8 mouse cellular contexts compared by ENCODE assay signal in the genomic region with DNA sequence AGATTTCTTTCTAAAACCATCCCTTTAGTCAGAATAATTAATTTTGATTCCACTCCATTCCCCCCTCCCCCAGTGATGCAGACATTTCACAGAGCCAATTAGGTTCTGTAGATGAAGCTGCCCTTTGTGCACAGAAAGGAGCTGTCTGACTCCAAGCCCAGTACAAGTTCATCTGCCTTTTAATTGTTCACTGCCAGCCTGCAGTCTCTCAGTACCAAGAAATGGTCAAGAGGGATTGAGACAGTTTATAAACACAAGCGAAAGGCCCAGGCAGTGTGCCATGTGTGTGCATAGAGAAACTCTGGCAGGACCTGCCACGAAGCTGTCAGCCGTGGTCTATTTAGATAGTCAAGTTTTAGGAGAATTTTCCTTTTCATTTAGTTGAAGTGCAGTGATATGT.
A peak's percentile ranks its signal among the peaks of the same experiment; 100 is the strongest.
DNase-seq lines count a peak whose midpoint lies in the region; ATAC-seq and TF ChIP-seq lines count a peak whose summit lies in the region.

No protein-coding gene starts in this region.

- no peak for TF ChIP-seq CTCF in heart, postnatal 0 days (IDR thresholded peaks at IDR 0.05; ENCODE audit: low read depth)

- TF ChIP-seq EP300 in heart, postnatal 0 days (IDR thresholded peaks at IDR 0.05; ENCODE audit: low read depth) = no peak

- no peak overlapping the region for H3K4me3 ChIP-seq in neural tube, embryonic 13.5 days
- no peak overlapping the region for H3K4me3 ChIP-seq in heart, postnatal 0 days (ENCODE audit: low read depth, low read length)
- no peak overlapping the region for H3K4me3 ChIP-seq in neural tube, embryonic 15.5 days (replicated peaks)

- H3K9ac ChIP-seq in neural tube, embryonic 13.5 days = no peak overlapping the region
- no peak overlapping the region for H3K9ac ChIP-seq in heart, postnatal 0 days (replicated peaks; ENCODE audit: low read depth, low read length)
- no peak overlapping the region for H3K9ac ChIP-seq in neural tube, embryonic 15.5 days (replicated peaks)

- H3K4me1 ChIP-seq in neural tube, embryonic 13.5 days (replicated peaks) = peaks cover 37% of the 10 kb centered on the region
- peaks cover 47% of the 10 kb centered on the region for H3K4me1 ChIP-seq in heart, postnatal 0 days (ENCODE audit: control insufficient read depth, insufficient read depth)
- peaks cover 32% of the 10 kb centered on the region for H3K4me1 ChIP-seq in neural tube, embryonic 15.5 days

- WGBS in neural tube, embryonic 13.5 days = 64% methylated on average over 3 of the region's 3 CpGs
- WGBS in heart, postnatal 0 days = 29% methylated on average over 3 of the region's 3 CpGs
- WGBS in neural tube, embryonic 15.5 days = 51% methylated on average over 3 of the region's 3 CpGs

- H3K9me3 ChIP-seq in neural tube, embryonic 13.5 days = no peaks in the 10 kb centered on the region
- no peaks in the 10 kb centered on the region for H3K9me3 ChIP-seq in heart, postnatal 0 days (replicated peaks; ENCODE audit: control insufficient read depth, low read length)
- H3K9me3 ChIP-seq in neural tube, embryonic 15.5 days (replicated peaks) = no peaks in the 10 kb centered on the region

- DNase-seq in adrenal gland, postnatal 14 days = peak; percentile 55
- DNase-seq in adrenal gland, postnatal 4 days (ENCODE audit: low spot score in 2 of 2) = no peak
- no peak for DNase-seq in neural tube, embryonic 10.5 days (ENCODE audit: extremely low spot score, low spot score)
- DNase-seq in heart, postnatal 0 days (ENCODE audit: low spot score) = no peak
- no peak for DNase-seq in layer of hippocampus, postnatal 14 days (ENCODE audit: low spot score in 2 of 2)
- DNase-seq in right cerebral cortex, adult 18-20 months = no peak

- H3K4me2 ChIP-seq in neural tube, embryonic 13.5 days = no peak overlapping the region
- H3K4me2 ChIP-seq in heart, postnatal 0 days (ENCODE audit: low read depth, low read length) = peak overlapping the region; percentile 17; the same call in 1 of the 2 replicates
- no peak overlapping the region for H3K4me2 ChIP-seq in neural tube, embryonic 15.5 days

- H3K27me3 ChIP-seq in neural tube, embryonic 13.5 days = no peaks in the 10 kb centered on the region
- H3K27me3 ChIP-seq in heart, postnatal 0 days (ENCODE audit: control insufficient read depth, insufficient read depth, low read length) = no peaks in the 10 kb centered on the region
- no peaks in the 10 kb centered on the region for H3K27me3 ChIP-seq in neural tube, embryonic 15.5 days (replicated peaks)

- ATAC-seq in neural tube, embryonic 13.5 days (ENCODE audit: low read depth) = peak; percentile 24
- no peak; the same call in 1 of the 2 replicates for ATAC-seq in heart, postnatal 0 days (ENCODE audit: insufficient read depth, low read depth)
- peak; percentile 63 for ATAC-seq in neural tube, embryonic 15.5 days (ENCODE audit: low FRiP score)

- no peaks in the 10 kb centered on the region for H3K36me3 ChIP-seq in neural tube, embryonic 13.5 days
- H3K36me3 ChIP-seq in heart, postnatal 0 days (replicated peaks; ENCODE audit: control insufficient read depth, insufficient read depth, low read length) = no peaks in the 10 kb centered on the region
- H3K36me3 ChIP-seq in neural tube, embryonic 15.5 days = no peaks in the 10 kb centered on the region

- H3K27ac ChIP-seq in neural tube, embryonic 13.5 days (replicated peaks) = peak overlapping the region; percentile 39; the same call in 1 of the 2 replicates
- H3K27ac ChIP-seq in heart, postnatal 0 days (ENCODE audit: low read depth) = peak overlapping the region; percentile 89
- peak overlapping the region; percentile 60; the same call in 1 of the 2 replicates for H3K27ac ChIP-seq in neural tube, embryonic 15.5 days (replicated peaks)

Comparison
In these comparisons a context has a peak if more than half of its experiments do, and no peak if none do; other contexts are left out.
1. H3K27ac ChIP-seq: peak in every context shown above with its lines; median percentile 89 in heart, postnatal 0 days; 60 in neural tube, embryonic 15.5 days; 39 in neural tube, embryonic 13.5 days.